In the genomic region with DNA sequence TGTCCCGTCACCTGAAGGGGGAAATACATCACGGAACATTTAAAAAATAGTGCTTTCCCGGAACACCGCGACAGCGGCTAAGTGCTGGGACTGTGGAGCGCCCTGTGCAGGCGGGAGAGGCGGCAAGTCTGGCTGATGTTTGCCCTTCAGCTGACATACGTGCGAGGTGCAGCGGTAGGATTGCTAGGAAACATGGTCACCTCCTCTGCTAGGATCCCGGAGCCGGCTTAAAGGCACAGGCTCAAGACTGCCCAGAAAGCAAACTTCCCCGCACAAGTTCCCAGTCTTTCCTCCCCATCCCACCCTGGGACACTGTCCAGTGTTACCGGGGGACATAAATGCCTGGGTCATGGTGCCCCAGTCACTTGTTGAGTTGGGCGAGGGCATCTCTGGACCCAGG, we compare ENCODE assay signal across 9 mouse cellular contexts. TPM values are rescaled to one million over a fixed set of nuclear protein-coding genes. Genes with fewer than 3 reads are reported as not detected.
A peak's percentile ranks its signal among the peaks of the same experiment; 100 is the strongest.
DNase-seq lines count a peak whose midpoint lies in the region; ATAC-seq and TF ChIP-seq lines count a peak whose summit lies in the region.
"Had no signal": no experiment of that assay in that cellular context is flagged by ENCODE, and none has a peak within 500 bp of the region (broad histone marks: within the 10 kb centered on the region; RNA-seq: fewer than 3 reads in every experiment).

No protein-coding gene starts in this region.

- peak; percentile 42 for ATAC-seq in midbrain, postnatal 0 days (ENCODE audit: low FRiP score)

- peak overlapping the region; percentile 33 for H3K4me3 ChIP-seq in kidney, adult 2 months (ENCODE audit: insufficient read depth, low read depth, low read length)
- H3K4me3 ChIP-seq in midbrain, postnatal 0 days (ENCODE audit: low read depth, low read length) = peak overlapping the region; percentile 83

- H3K9me3 ChIP-seq in midbrain, postnatal 0 days (ENCODE audit: low read length) = no peaks in the 10 kb centered on the region

- TF ChIP-seq CTCF in kidney, adult 2 months (conservative IDR thresholded peaks at IDR 0.05; ENCODE audit: insufficient read depth, insufficient read length, low read depth, low read length) = no peak
- TF ChIP-seq CTCF in midbrain, postnatal 0 days (IDR thresholded peaks at IDR 0.05) = no peak

- no peaks in the 10 kb centered on the region for H3K4me1 ChIP-seq in kidney, adult 2 months (ENCODE audit: control insufficient read depth, insufficient read depth, low read length)
- H3K4me1 ChIP-seq in midbrain, postnatal 0 days (ENCODE audit: insufficient read depth, low read length) = no peaks in the 10 kb centered on the region

- no peak for TF ChIP-seq POLR2A in kidney, adult 2 months (IDR thresholded peaks at IDR 0.05; ENCODE audit: low read depth, low read length)

- H3K36me3 ChIP-seq in kidney, adult 2 months (ENCODE audit: control insufficient read depth, insufficient read depth, low read length) = no peaks in the 10 kb centered on the region
- no peaks in the 10 kb centered on the region for H3K36me3 ChIP-seq in midbrain, postnatal 0 days (ENCODE audit: insufficient read depth, low read length)

- peak; percentile 10 for DNase-seq in adrenal gland, postnatal 10 days
- DNase-seq in adrenal gland, adult (ENCODE audit: inconsistent age in 2 of 2, low spot score in 1 of 2) = no peak
- DNase-seq in ovary, postnatal 14 days (ENCODE audit: low spot score) = peak; percentile 0
- no peak for DNase-seq in ovary, postnatal 10 days (ENCODE audit: low spot score)
- DNase-seq in kidney, adult 2 months = no peak
- peak; percentile 30 for DNase-seq in midbrain, postnatal 0 days (ENCODE audit: low spot score)
- DNase-seq in T-cell, adult 2 months (ENCODE audit: low spot score) = no peak
- DNase-seq in cerebellum, adult 11 months = no peak

- no peaks in the 10 kb centered on the region for H3K27me3 ChIP-seq in kidney, adult 2 months (replicated peaks; ENCODE audit: control insufficient read depth, insufficient read depth, low read length)
- H3K27me3 ChIP-seq in midbrain, postnatal 0 days (ENCODE audit: insufficient read depth, low read length) = 0 out of 2 replicates have a peak, but pooled peaks cover 4% of the 10 kb centered on the region

- H3K4me2 ChIP-seq in midbrain, postnatal 0 days (ENCODE audit: low read depth, low read length, poor library complexity, severe bottlenecking) = peak overlapping the region; percentile 86

- H3K9ac ChIP-seq in midbrain, postnatal 0 days (replicated peaks; ENCODE audit: low read length, poor library complexity, severe bottlenecking) = peak overlapping the region; percentile 64

- no peak overlapping the region for H3K27ac ChIP-seq in kidney, adult 2 months (ENCODE audit: insufficient read depth, low read depth, low read length)
- no peak overlapping the region for H3K27ac ChIP-seq in midbrain, postnatal 0 days (ENCODE audit: low read depth, low read length)

- under 1% methylated on average over 17 of the region's 17 CpGs for WGBS in kidney, adult 2 months
- 1% methylated on average over 17 of the region's 17 CpGs for WGBS in midbrain, postnatal 0 days

RNA-seq across cellular contexts. Expression of gene Pex5l, which starts 0.6 kb away (rescaled TPM):
- total RNA-seq in adrenal gland, postnatal 10 days (2021) = 1 to 10 TPM; 4.4 to 4.5 TPM
- polyA plus RNA-seq in kidney, adult 2 months (2012; rRNA removed) = 0.58 and 1.1 TPM in 2 replicates
- total RNA-seq in midbrain, postnatal 0 days (2014; rRNA removed) = 21.6 and 30.5 TPM in 2 replicates
- polyA plus RNA-seq in midbrain, postnatal 0 days (2015; fragmentation: Nextera tagmentation; extraction: Ambion mirVana) = 3.7 and 4.3 TPM in 2 replicates
- total RNA-seq: neutrophil, adult 5-6 weeks had no signal

Comparison
In these comparisons a context has a peak if more than half of its experiments do, and no peak if none do; other contexts are left out.
1. DNase-seq: peak in adrenal gland, postnatal 10 days (single experiment), ovary, postnatal 14 days (single experiment) and midbrain, postnatal 0 days (single experiment); none in adrenal gland, adult (0 of 2), ovary, postnatal 10 days (single experiment), kidney, adult 2 months (single experiment), T-cell, adult 2 months (single experiment) and cerebellum, adult 11 months (single experiment).